ENCODE assay signal across 8 mouse cellular contexts in the genomic region with DNA sequence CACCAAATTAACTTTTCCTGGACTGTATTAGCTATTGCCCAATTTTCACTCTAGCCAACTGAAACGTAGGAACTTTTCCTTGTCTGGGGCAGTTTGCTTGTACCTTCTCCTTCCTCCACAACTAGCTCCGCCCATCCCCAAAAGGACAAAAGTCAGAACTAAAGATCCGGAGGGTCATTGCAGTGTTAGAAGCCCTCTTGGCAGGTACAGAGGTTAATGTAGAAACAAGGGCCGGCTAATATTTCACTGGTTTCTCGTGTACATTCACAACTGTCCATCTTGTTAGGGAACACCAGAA. TPM values are rescaled to one million over a fixed set of nuclear protein-coding genes. Genes with fewer than 3 reads are reported as not detected.
DNase-seq lines count a peak whose midpoint lies in the region; ATAC-seq and TF ChIP-seq lines count a peak whose summit lies in the region.

No protein-coding gene starts in this region.

- H3K4me3 ChIP-seq in forebrain, postnatal 0 days (ENCODE audit: low read depth, low read length) = peak overlapping the region; percentile 96
- peak overlapping the region; percentile 66 for H3K4me3 ChIP-seq in midbrain, embryonic 15.5 days

- peak overlapping the region; percentile 67 for H3K4me2 ChIP-seq in forebrain, postnatal 0 days (ENCODE audit: low read depth)
- peak overlapping the region; percentile 53 for H3K4me2 ChIP-seq in midbrain, embryonic 15.5 days

- WGBS in forebrain, postnatal 0 days = 8% methylated on average over 5 of the region's 5 CpGs
- WGBS in midbrain, embryonic 15.5 days = 9% methylated on average over 5 of the region's 5 CpGs

- no peak for TF ChIP-seq CTCF in forebrain, postnatal 0 days (IDR thresholded peaks at IDR 0.05; ENCODE audit: low read depth)

- H3K4me1 ChIP-seq in forebrain, postnatal 0 days (ENCODE audit: insufficient read depth) = peaks cover 11% of the 10 kb centered on the region
- H3K4me1 ChIP-seq in midbrain, embryonic 15.5 days = peaks cover 24% of the 10 kb centered on the region

- H3K27ac ChIP-seq in forebrain, postnatal 0 days (ENCODE audit: low read depth, low read length) = peak overlapping the region; percentile 99; the same call in 1 of the 2 replicates
- H3K27ac ChIP-seq in midbrain, embryonic 15.5 days = peak overlapping the region; percentile 98

- peak; percentile 44 for DNase-seq in adrenal gland, postnatal 10 days
- DNase-seq in adrenal gland, adult 8-10 months = no peak
- DNase-seq in MN1 (ENCODE audit: low spot score) = peak; percentile 27
- DNase-seq in forebrain, postnatal 0 days = no peak
- peak; percentile 76 to 87 for DNase-seq in kidney, postnatal 25 days
- no peak for DNase-seq in thymus, postnatal 36 days
- DNase-seq in gastrocnemius, postnatal 4 days (ENCODE audit: low spot score in 2 of 2) = no peak

- no peaks in the 10 kb centered on the region for H3K36me3 ChIP-seq in forebrain, postnatal 0 days (ENCODE audit: insufficient read depth)
- H3K36me3 ChIP-seq in midbrain, embryonic 15.5 days (replicated peaks) = no peaks in the 10 kb centered on the region

- no peak overlapping the region for H3K9ac ChIP-seq in forebrain, postnatal 0 days
- H3K9ac ChIP-seq in midbrain, embryonic 15.5 days = peak overlapping the region; percentile 72; the same call in 1 of the 2 replicates

- H3K27me3 ChIP-seq in forebrain, postnatal 0 days (ENCODE audit: insufficient read depth, low read length) = no peaks in the 10 kb centered on the region
- no peaks in the 10 kb centered on the region for H3K27me3 ChIP-seq in midbrain, embryonic 15.5 days (replicated peaks)

- ATAC-seq in forebrain, postnatal 0 days = no peak
- ATAC-seq in midbrain, embryonic 15.5 days (replicated peaks) = no peak

- H3K9me3 ChIP-seq in forebrain, postnatal 0 days (ENCODE audit: low read length) = no peaks in the 10 kb centered on the region
- no peaks in the 10 kb centered on the region for H3K9me3 ChIP-seq in midbrain, embryonic 15.5 days

RNA-seq across cellular contexts. Expression of gene Stt3b, which starts 1.0 kb away (rescaled TPM):
- total RNA-seq in adrenal gland, postnatal 10 days (2021) = 100 to 1,000 TPM; 113 to 118 TPM
- 100 to 1,000 TPM; 119 to 143 (median 134) TPM for total RNA-seq in adrenal gland, adult 8-10 months (2022)
- total RNA-seq in forebrain, postnatal 0 days (2014; rRNA removed) = 73.3 and 80.8 TPM in 2 replicates
- polyA plus RNA-seq in forebrain, postnatal 0 days (2015; fragmentation: Nextera tagmentation; extraction: Ambion mirVana) = 44.6 and 53.5 TPM in 2 replicates
- 78.4 and 80.5 TPM in 2 replicates for polyA plus RNA-seq in midbrain, embryonic 15.5 days (2015; fragmentation: Nextera tagmentation; extraction: Ambion mirVana)
- total RNA-seq in gastrocnemius, postnatal 4 days (2021) = 10 to 100 TPM; 79.9 to 86.1 TPM

Comparison
In these comparisons a context has a peak if more than half of its experiments do, and no peak if none do; other contexts are left out.
1. DNase-seq: peak in adrenal gland, postnatal 10 days (single experiment), MN1 (single experiment) and kidney, postnatal 25 days (2 of 2); none in adrenal gland, adult 8-10 months (single experiment), forebrain, postnatal 0 days (single experiment), thymus, postnatal 36 days (0 of 2) and gastrocnemius, postnatal 4 days (0 of 2).